Mouse (Mus musculus): ENCODE measurements around the gene Diaph3. TPM values are rescaled to one million over a fixed set of nuclear protein-coding genes. Genes with fewer than 3 reads are reported as not detected.

The Diaph3 gene
- polyA plus RNA-seq, 1 experiment, result 0.43 TPM

DNA sequence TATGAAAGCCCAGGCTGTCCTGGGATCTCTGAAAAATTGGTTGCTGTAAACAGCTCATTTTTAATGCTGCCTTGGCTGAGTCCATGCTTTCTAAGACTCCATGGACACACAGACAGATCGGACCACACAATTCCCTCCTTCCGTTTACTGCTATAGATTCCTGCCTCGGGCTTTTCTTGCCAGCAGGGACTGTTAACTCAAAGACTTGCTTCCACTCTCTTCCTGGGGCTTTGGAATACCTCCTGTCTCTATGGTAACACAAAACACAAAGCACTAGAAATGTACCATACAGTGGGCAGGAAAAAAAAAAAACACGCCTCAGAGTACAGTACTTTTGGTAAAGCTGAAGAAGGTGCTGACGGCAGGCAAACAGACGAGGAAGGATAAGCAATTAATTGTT lies 464.0 kb downstream of the Diaph3 start:
- WGBS, result 90% methylated on average over 6 of the region's 6 CpGs
- H3K36me3 ChIP-seq (ENCODE audit: control insufficient read depth, insufficient read depth, low read length), result no peaks in the 10 kb centered on the region
- peaks cover 4% of the 10 kb centered on the region for H3K4me1 ChIP-seq (ENCODE audit: control insufficient read depth, insufficient read depth, insufficient read length)
- TF ChIP-seq CTCF (IDR thresholded peaks at IDR 0.05; ENCODE audit: extremely low read depth, insufficient read depth, insufficient read length, insufficient replicate concordance) (no peak), POLR2A (IDR thresholded peaks at IDR 0.05; ENCODE audit: low read depth, low read length) (no peak)
- DNase-seq (ENCODE audit: low read depth in 1 of 2, low spot score in 2 of 2), result no peak
- no peak overlapping the region for H3K4me3 ChIP-seq (ENCODE audit: extremely low read depth, insufficient read depth, insufficient read length)
- no peak overlapping the region for H3K27ac ChIP-seq (ENCODE audit: insufficient read depth, low read length)
- no peaks in the 10 kb centered on the region for H3K27me3 ChIP-seq (ENCODE audit: control insufficient read depth, insufficient read depth, low read length)

DNA sequence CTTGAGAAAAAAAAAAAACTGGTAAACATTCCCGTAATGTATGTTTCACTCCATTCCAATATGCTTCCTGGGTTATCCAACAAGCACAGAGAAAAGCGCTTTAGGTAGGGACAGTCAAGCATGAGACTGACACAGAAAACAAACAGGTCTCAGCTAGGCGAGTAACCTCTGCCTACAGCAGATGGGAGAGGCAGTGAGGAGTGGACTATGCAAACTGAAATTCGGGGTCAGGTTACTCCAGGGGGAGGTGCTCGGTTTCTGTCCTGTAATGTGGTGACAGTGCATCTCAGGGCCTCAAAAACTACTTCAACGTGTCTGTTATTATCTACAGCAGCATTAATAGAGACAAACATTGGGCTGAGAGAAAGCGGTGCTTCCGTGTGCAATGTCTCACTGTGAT lies 465.7 kb downstream of the Diaph3 start:
- H3K4me3 ChIP-seq (ENCODE audit: extremely low read depth, insufficient read depth, insufficient read length), result no peak overlapping the region
- 90% methylated on average over 8 of the region's 8 CpGs for WGBS
- H3K4me1 ChIP-seq (ENCODE audit: control insufficient read depth, insufficient read depth, insufficient read length), result no peaks in the 10 kb centered on the region
- H3K27me3 ChIP-seq (ENCODE audit: control insufficient read depth, insufficient read depth, low read length), result no peaks in the 10 kb centered on the region
- H3K27ac ChIP-seq (ENCODE audit: insufficient read depth, low read length), result no peak overlapping the region
- no peak for TF ChIP-seq POLR2A (IDR thresholded peaks at IDR 0.05; ENCODE audit: low read depth, low read length)
- TF ChIP-seq CTCF (IDR thresholded peaks at IDR 0.05; ENCODE audit: extremely low read depth, insufficient read depth, insufficient read length, insufficient replicate concordance), result no peak
- no peak for DNase-seq (ENCODE audit: low read depth in 1 of 2, low spot score in 2 of 2)
- no peaks in the 10 kb centered on the region for H3K36me3 ChIP-seq (ENCODE audit: control insufficient read depth, insufficient read depth, low read length)

DNA sequence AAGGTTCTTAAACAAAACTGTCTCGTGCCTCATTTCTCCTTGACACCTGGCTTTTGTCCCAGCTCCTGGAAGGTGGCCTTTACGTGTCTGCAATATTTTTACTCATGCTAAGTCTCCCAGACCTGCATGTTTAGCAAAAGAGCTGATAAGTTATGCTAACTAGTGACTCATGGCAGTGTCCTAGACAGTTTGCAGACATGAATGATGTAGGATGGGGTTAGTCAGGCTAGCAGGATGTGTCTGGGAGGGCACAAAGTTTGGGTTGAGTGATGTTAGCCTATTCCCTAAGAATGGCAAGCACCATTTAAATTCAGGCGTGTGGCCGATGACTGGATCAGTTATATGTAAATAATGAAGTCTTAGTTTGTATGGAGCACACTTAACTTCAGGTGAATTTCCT lies 478.2 kb downstream of the Diaph3 start:
- no peaks in the 10 kb centered on the region for H3K27me3 ChIP-seq (ENCODE audit: control insufficient read depth, insufficient read depth, low read length)
- H3K27ac ChIP-seq (ENCODE audit: insufficient read depth, low read length), result no peak overlapping the region
- no peaks in the 10 kb centered on the region for H3K4me1 ChIP-seq (ENCODE audit: control insufficient read depth, insufficient read depth, insufficient read length)
- TF ChIP-seq CTCF (IDR thresholded peaks at IDR 0.05; ENCODE audit: extremely low read depth, insufficient read depth, insufficient read length, insufficient replicate concordance), result no peak
- no peak for TF ChIP-seq POLR2A (IDR thresholded peaks at IDR 0.05; ENCODE audit: low read depth, low read length)
- 97% methylated on average over 4 of the region's 4 CpGs for WGBS
- DNase-seq (ENCODE audit: low read depth in 1 of 2, low spot score in 2 of 2), result no peak
- H3K36me3 ChIP-seq (ENCODE audit: control insufficient read depth, insufficient read depth, low read length), result no peaks in the 10 kb centered on the region
- no peak overlapping the region for H3K4me3 ChIP-seq (ENCODE audit: extremely low read depth, insufficient read depth, insufficient read length)

DNA sequence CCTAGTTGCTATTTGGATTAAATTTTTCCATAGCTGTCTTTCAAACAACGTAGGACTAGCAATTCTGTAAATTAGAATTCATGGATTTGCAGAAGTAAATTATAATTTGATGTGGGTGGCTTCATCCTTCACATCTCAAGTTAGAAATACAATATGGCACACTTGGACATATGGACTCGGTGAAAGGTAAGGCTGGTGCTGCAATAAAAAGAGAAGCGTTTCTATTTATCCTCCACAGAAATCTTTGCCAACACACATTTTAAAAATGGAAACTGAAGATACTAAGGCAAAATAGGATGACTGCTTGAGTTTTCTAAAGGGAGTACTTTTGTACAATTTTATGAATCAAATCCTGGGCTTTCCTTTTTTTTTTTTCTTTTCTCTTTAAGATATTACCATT lies 480.5 kb downstream of the Diaph3 start:
- TF ChIP-seq POLR2A (IDR thresholded peaks at IDR 0.05; ENCODE audit: low read depth, low read length) (no peak), CTCF (IDR thresholded peaks at IDR 0.05; ENCODE audit: extremely low read depth, insufficient read depth, insufficient read length, insufficient replicate concordance) (no peak)
- no peaks in the 10 kb centered on the region for H3K27me3 ChIP-seq (ENCODE audit: control insufficient read depth, insufficient read depth, low read length)
- H3K4me3 ChIP-seq (ENCODE audit: extremely low read depth, insufficient read depth, insufficient read length), result no peak overlapping the region
- H3K4me1 ChIP-seq (ENCODE audit: control insufficient read depth, insufficient read depth, insufficient read length), result no peaks in the 10 kb centered on the region
- no peak overlapping the region for H3K27ac ChIP-seq (ENCODE audit: insufficient read depth, low read length)
- H3K36me3 ChIP-seq (ENCODE audit: control insufficient read depth, insufficient read depth, low read length), result no peaks in the 10 kb centered on the region
- DNase-seq (ENCODE audit: low read depth in 1 of 2, low spot score in 2 of 2), result no peak
- 97% methylated on average over 3 of the region's 3 CpGs for WGBS

DNA sequence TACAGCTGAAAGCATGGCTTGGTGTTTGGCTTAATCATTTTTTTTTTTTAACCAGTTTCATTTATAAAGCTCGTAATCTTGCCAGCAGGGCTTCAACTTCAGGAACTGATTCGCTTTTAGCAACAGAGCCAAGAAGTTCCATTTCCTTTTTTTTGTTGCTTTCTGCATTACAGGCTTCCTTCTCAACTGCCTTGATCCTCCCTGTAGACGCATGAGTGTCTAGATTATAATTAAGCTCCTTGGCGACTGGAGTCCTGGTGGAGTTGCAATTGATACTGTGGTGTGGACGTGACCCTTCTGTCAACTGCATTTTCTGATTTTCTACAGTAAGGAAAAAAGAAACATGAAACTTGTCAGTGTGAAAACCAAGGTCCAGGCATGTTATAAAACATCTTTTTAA lies 484.8 kb downstream of the Diaph3 start:
- TF ChIP-seq POLR2A (IDR thresholded peaks at IDR 0.05; ENCODE audit: low read depth, low read length), result no peak
- no peak for TF ChIP-seq CTCF (IDR thresholded peaks at IDR 0.05; ENCODE audit: extremely low read depth, insufficient read depth, insufficient read length, insufficient replicate concordance)
- WGBS, result 23% methylated on average over 5 of the region's 5 CpGs
- Histone ChIP-seq H3K4me1 (ENCODE audit: control insufficient read depth, insufficient read depth, insufficient read length) (no peaks in the 10 kb centered on the region), H3K27ac (ENCODE audit: insufficient read depth, low read length) (no peak overlapping the region), H3K36me3 (ENCODE audit: control insufficient read depth, insufficient read depth, low read length) (no peaks in the 10 kb centered on the region), H3K4me3 (ENCODE audit: extremely low read depth, insufficient read depth, insufficient read length) (no peak overlapping the region), H3K27me3 (ENCODE audit: control insufficient read depth, insufficient read depth, low read length) (no peaks in the 10 kb centered on the region)
- DNase-seq (ENCODE audit: low read depth in 1 of 2, low spot score in 2 of 2), result no peak

DNA sequence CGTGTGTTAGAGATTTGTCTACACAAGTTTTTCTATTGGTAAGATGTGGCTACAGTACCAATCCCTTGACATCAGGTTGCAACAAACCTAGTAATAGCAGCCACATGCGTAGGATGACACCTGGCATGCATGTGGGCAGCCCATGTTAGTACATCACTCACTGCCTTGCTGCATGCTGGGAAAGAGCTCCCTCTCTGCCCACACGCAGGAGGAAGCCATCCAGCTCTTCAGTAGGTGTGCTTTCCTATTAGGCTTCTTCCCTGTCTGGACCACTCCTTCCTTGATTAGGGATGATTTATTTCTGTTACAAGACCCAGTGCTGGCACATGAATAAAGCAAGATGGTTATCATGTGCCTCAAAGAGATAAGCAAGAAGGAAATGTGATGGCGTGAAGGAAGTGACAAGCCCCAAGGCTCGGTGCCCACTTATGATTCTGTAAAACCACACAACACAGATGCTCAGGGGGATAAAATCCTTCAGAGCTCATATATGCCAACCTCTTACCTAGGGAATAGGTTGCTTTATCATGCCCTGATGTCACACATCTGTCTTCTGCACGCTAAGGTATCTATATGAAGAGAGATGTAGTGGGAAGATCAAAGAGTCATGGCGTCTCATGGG lies 494.4 kb downstream of the Diaph3 start:
- DNase-seq (ENCODE audit: low read depth in 1 of 2, low spot score in 2 of 2), result no peak
- Histone ChIP-seq H3K4me1 (ENCODE audit: control insufficient read depth, insufficient read depth, insufficient read length) (no peaks in the 10 kb centered on the region), H3K27ac (ENCODE audit: insufficient read depth, low read length) (no peak overlapping the region), H3K36me3 (ENCODE audit: control insufficient read depth, insufficient read depth, low read length) (no peaks in the 10 kb centered on the region), H3K27me3 (ENCODE audit: control insufficient read depth, insufficient read depth, low read length) (no peaks in the 10 kb centered on the region), H3K4me3 (ENCODE audit: extremely low read depth, insufficient read depth, insufficient read length) (no peak overlapping the region)
- WGBS, result 32% methylated on average over 7 of the region's 7 CpGs
- no peak for TF ChIP-seq CTCF (IDR thresholded peaks at IDR 0.05; ENCODE audit: extremely low read depth, insufficient read depth, insufficient read length, insufficient replicate concordance)
- TF ChIP-seq POLR2A (IDR thresholded peaks at IDR 0.05; ENCODE audit: low read depth, low read length), result no peak

DNA sequence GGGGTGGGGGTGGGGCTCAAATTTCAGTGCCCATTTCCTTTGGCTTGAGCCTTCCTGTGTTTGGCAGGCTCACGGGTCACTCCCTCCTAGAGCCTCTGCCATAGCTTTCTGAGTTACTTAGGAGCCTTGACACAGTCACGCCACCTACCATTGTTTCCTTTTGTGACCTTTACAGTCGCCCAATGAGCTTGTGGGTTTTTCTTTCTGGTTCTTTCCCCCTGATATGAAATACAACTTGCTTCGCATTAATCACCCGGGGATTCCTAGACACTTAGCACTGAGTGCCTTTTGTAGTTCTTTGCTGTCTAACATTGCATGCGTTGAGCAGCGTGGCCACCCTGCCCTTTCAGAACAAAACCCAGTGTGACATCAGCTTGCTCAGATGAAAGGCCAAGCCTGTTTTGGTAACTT lies 498.2 kb downstream of the Diaph3 start:
- Histone ChIP-seq H3K4me3 (ENCODE audit: extremely low read depth, insufficient read depth, insufficient read length) (no peak overlapping the region), H3K4me1 (ENCODE audit: control insufficient read depth, insufficient read depth, insufficient read length) (no peaks in the 10 kb centered on the region), H3K27ac (ENCODE audit: insufficient read depth, low read length) (no peak overlapping the region), H3K36me3 (ENCODE audit: control insufficient read depth, insufficient read depth, low read length) (no peaks in the 10 kb centered on the region), H3K27me3 (ENCODE audit: control insufficient read depth, insufficient read depth, low read length) (no peaks in the 10 kb centered on the region)
- TF ChIP-seq CTCF (IDR thresholded peaks at IDR 0.05; ENCODE audit: extremely low read depth, insufficient read depth, insufficient read length, insufficient replicate concordance), result no peak
- TF ChIP-seq POLR2A (IDR thresholded peaks at IDR 0.05; ENCODE audit: low read depth, low read length), result no peak
- no peak for DNase-seq (ENCODE audit: low read depth in 1 of 2, low spot score in 2 of 2)
- 88% methylated on average over 7 of the region's 7 CpGs for WGBS
